Mouse (Mus musculus): ENCODE results near the gene A4galt.

GRCm38 (mm10) chr15:83293144-83293543, 41.6 kb upstream of the A4galt start:
- TF ChIP-seq POLR2A (IDR thresholded peaks at IDR 0.05; ENCODE audit: borderline replicate concordance, extremely low read depth, low read depth, low read length) (peak; percentile 21; the same call in 1 of the 2 replicates), CTCF (IDR thresholded peaks at IDR 0.05; ENCODE audit: insufficient read depth, low read length) (no peak)
